Mouse (Mus musculus) neural tube, embryonic 14.5 days (tissue): ENCODE measurements at regions not wholly inside any gene's neighbourhood (a gene's known extent, or its start where the extent isn't known, plus 50 kb on each side); places are given as distances from the start of the nearest gene placed in this dataset.
A peak's percentile ranks its signal among the peaks of the same experiment; 100 is the strongest.

Experiments used
- ATAC-seq: fragments of 200-750 bp; cut with Nextera tagmentation; 2 replicates; pipeline ENCODE4 v1.8.0; 2017; ENCODE audit warnings: low read depth, mild to moderate bottlenecking, moderate TSS enrichment, moderate library complexity
- H3K27ac ChIP-seq: fragments of 300-500 bp; sonication (generic); 2 replicates; pipeline ENCODE4 v1.5.1; 2014; ENCODE audit warnings: low read depth, mild to moderate bottlenecking, control low read depth, low read length, moderate library complexity, mixed read lengths
- H3K27me3 ChIP-seq: fragments of 300-500 bp; sonication (generic); 2 replicates; pipeline ENCODE4 v1.6.1; 2014; ENCODE audit warnings: low read length; ENCODE audit not compliant: control insufficient read depth, insufficient read depth
- H3K36me3 ChIP-seq: fragments of 300-500 bp; sonication (generic); 2 replicates; pipeline ENCODE4 v1.6.1; 2014; ENCODE audit warnings: low read length, mixed read lengths; ENCODE audit not compliant: control insufficient read depth, insufficient read depth
- H3K4me1 ChIP-seq: fragments of 300-500 bp; sonication (generic); 2 replicates; pipeline ENCODE4 v1.6.1; 2014; ENCODE audit warnings: low read length; ENCODE audit not compliant: control insufficient read depth, insufficient read depth
- H3K4me2 ChIP-seq: fragments of 300-500 bp; sonication (generic); 2 replicates; pipeline ENCODE4 v1.6.1; 2014; ENCODE audit warnings: mild to moderate bottlenecking, low read depth, low read length, control low read depth
- H3K4me3 ChIP-seq: fragments of 300-500 bp; sonication (generic); 2 replicates; pipeline ENCODE4 v1.5.1; 2014; ENCODE audit warnings: low read depth, low read length, control low read depth, mixed read lengths
- H3K9ac ChIP-seq: fragments of 300-500 bp; sonication (generic); replicated peaks from 2 replicates; pipeline ENCODE4 v1.6.1; 2014; ENCODE audit warnings: low read depth, mild to moderate bottlenecking, control low read depth, low read length, mixed read lengths
- H3K9me3 ChIP-seq: fragments of 300-500 bp; sonication (generic); 2 replicates; pipeline ENCODE4 v1.6.1; 2016; ENCODE audit warnings: low read length; ENCODE audit not compliant: control insufficient read depth
- WGBS: fragments of 180-500 bp; shearing (Covaris S2); extraction: QIAGEN DNeasy Blood & Tissue Kit; methylation state at CpG from one replicate; pipeline ENCODE4 v1.1.7; 2014; 5-methylcytosine and 5-hydroxymethylcytosine counted together

DNA sequence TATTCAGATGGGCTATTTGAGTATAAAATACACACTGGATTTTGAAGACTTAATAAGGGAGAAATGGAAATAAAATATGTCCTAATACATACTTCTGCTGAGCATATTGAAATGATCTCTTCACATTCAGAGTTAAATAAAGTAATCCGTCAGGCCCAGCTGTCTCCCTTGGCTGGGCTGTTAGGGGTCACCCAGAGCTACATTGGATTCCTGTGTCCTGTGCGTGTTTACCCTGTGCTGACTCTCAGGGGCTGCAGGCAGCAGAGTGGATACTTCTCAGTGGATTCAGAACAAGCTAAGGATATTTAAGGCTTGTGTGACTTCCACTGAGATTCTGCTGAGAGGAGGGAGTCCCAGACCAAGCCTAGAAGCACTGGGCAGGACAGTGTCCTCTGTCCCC lies 135.6 kb upstream of the Fstl4 start:
- Histone ChIP-seq H3K4me3 (no peak overlapping the region), H3K36me3 (no peaks in the 10 kb centered on the region), H3K4me1 (no peaks in the 10 kb centered on the region), H3K9ac (no peak overlapping the region), H3K4me2 (no peak overlapping the region), H3K27ac (no peak overlapping the region), H3K9me3 (no peaks in the 10 kb centered on the region), H3K27me3 (no peaks in the 10 kb centered on the region)
- no peak for ATAC-seq
- WGBS, result 69% methylated on average over 2 of the region's 2 CpGs

DNA sequence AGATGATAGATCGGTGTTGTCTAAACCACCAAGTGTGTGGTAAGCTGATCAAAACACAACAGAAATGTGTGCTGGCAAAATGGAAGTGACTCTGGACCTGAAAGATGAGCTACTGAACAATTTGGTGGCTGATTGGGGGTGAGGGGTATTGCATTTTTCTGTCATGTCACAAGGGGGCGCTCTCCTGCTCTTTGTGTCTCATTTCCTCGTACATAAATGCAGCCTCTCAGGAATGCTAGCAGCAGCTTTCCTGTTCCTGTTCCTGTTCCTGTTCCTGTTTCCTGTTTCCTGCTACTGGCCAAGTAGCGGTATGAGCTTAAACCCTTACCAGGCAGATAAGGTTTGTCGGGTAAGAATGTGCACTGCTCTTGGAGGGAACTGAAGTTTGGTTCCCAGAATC lies 134.7 kb upstream of the Fstl4 start:
- Histone ChIP-seq H3K9ac (no peak overlapping the region), H3K9me3 (no peaks in the 10 kb centered on the region), H3K27me3 (no peaks in the 10 kb centered on the region), H3K4me2 (no peak overlapping the region), H3K4me1 (no peaks in the 10 kb centered on the region), H3K36me3 (no peaks in the 10 kb centered on the region), H3K4me3 (no peak overlapping the region), H3K27ac (no peak overlapping the region)
- 58% methylated on average over 5 of the region's 5 CpGs for WGBS
- no peak for ATAC-seq

DNA sequence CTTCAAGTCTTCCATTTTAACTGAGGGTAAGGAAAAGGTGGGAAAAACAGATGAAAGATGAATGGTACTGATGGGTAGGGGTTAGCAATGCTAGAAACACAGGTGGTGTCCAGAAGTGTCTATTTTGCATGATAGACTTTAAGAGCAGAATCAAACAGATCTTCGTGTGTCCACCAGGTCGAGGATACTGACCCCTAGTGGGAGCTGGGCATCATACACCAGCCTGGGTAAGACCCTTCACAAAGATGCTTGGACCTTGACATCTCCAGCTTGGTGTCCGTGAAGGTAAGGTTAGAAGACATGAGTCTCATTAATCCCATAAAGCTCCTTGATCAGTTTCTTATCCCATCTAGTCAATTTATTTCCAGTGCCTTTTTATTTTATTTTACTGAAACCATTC lies 132.9 kb upstream of the Fstl4 start:
- Histone ChIP-seq H3K4me2 (no peak overlapping the region), H3K27ac (no peak overlapping the region), H3K36me3 (no peaks in the 10 kb centered on the region), H3K9me3 (no peaks in the 10 kb centered on the region), H3K9ac (no peak overlapping the region), H3K4me1 (0 out of 2 replicates have a peak, but pooled peaks cover 7% of the 10 kb centered on the region), H3K4me3 (no peak overlapping the region), H3K27me3 (no peaks in the 10 kb centered on the region)
- no peak for ATAC-seq
- WGBS, result 62% methylated on average over 3 of the region's 3 CpGs

DNA sequence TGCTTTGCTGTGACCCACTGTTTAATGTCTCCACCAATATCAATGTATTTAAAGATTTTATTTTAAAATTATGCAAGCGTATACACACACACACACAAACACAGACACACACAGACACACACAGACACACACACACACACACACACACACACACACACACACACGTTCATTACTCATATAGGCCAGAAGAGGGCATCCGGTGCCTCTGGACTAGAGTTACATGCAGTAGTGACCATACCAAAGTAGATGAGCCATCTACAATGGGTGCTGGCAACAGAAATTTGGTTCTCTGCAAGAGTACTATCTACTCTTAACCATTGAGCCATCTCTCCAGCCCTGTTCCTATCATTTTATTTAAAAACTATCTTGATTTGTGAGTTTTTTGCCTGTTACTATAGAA lies 130.2 kb upstream of the Fstl4 start:
- Histone ChIP-seq H3K36me3 (no peaks in the 10 kb centered on the region), H3K27ac (no peak overlapping the region), H3K27me3 (no peaks in the 10 kb centered on the region), H3K9ac (no peak overlapping the region), H3K4me3 (no peak overlapping the region), H3K9me3 (no peaks in the 10 kb centered on the region), H3K4me1 (0 out of 2 replicates have a peak, but pooled peaks cover 7% of the 10 kb centered on the region), H3K4me2 (no peak overlapping the region)
- 75% methylated on average over 3 of the region's 3 CpGs for WGBS
- no peak for ATAC-seq

DNA sequence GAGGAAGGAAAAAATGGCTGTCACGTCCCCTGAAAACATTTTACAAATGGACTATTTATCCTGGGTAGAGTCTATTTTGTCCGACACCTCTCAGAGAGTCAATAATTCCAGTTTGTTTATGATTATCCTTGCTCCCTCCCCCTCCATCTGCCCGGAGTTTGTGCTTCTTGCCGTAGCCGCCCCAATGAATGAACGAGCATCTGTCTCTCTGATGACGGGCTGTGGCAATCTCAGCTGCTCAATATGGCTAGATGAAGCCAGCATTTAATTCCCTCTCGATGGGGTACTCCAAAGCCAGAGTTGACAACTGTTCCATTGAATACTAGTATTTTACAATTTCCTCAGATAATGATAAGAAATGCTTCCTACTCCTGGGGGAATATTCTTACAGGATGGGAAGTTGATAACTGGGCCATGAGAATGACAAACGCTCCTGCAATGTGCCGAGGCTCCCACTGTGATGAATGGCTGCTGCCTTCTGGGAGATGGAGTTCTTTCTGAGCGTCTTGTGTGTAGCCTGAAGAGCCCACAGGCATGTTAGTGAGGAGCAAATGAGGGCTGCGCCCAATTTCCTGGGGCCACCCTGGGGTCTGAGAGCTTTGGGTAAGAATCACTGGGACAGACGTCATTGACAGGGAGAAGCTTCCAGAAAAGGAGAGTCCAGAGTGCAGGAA lies 128.6 kb upstream of the Fstl4 start:
- no peak overlapping the region for H3K4me2 ChIP-seq
- no peaks in the 10 kb centered on the region for H3K36me3 ChIP-seq
- H3K27me3 ChIP-seq, result no peaks in the 10 kb centered on the region
- no peak overlapping the region for H3K9ac ChIP-seq
- no peak for ATAC-seq
- H3K4me1 ChIP-seq, result 0 out of 2 replicates have a peak, but pooled peaks cover 7% of the 10 kb centered on the region
- H3K9me3 ChIP-seq, result no peaks in the 10 kb centered on the region
- WGBS, result 46% methylated on average over 13 of the region's 13 CpGs
- no peak overlapping the region for H3K4me3 ChIP-seq
- H3K27ac ChIP-seq, result no peak overlapping the region

DNA sequence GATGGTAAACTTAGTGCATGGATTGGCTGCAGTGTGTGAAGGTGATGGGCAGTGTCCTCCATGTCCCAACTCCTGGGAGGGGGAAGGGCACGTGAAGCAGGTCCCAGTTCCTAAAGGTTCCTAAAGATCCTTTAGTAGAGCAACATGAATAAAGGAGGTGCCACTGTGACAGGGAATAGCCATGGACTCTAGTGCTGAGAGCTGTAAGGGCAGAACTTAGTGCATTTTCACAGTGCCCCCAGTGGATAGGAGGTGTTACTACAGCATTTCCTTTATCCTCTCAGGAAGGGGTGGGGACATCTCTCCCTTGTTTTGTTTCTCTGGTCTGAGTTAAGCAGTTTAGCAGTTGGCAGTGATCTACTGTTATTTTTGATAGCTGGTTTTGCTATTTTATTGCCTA lies 125.5 kb upstream of the Fstl4 start:
- H3K4me3 ChIP-seq, result no peak overlapping the region
- 97% methylated on average over 1 of the region's 1 CpGs for WGBS
- H3K27me3 ChIP-seq, result no peaks in the 10 kb centered on the region
- H3K4me1 ChIP-seq, result 0 out of 2 replicates have a peak, but pooled peaks cover 9% of the 10 kb centered on the region
- ATAC-seq, result no peak
- no peaks in the 10 kb centered on the region for H3K36me3 ChIP-seq
- H3K27ac ChIP-seq, result no peak overlapping the region
- H3K9ac ChIP-seq, result no peak overlapping the region
- H3K4me2 ChIP-seq, result no peak overlapping the region
- H3K9me3 ChIP-seq, result no peaks in the 10 kb centered on the region

DNA sequence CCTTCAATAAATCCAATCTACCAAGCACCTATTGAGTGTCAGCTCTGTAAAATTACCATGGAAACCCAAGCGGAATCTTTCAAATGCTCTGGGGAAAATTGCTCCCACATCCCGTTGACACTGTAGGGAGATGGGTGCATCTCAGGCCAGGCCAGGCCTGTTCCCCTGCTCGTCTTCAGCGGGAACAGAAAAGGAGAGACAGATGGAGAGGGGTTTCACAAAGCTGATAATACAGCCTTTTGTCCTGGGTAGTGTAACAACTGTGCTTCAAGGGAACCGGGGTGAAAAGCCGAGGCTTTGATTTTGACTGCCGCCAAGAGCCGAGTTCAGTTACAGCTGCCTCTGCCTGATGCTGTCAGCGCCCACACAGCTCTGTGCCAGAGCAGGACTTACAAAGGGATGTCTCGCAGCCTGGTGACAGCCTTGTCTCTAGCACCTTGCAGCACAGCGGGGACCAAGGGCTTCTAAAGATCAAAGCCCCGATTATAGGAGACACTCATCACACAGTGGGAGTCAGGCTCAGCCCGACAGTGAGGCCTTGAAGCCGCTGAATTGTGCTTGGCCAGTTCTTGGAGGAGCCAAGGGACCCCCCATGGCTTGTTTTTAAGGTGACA lies 122.6 kb upstream of the Fstl4 start:
- H3K4me2 ChIP-seq, result no peak overlapping the region
- H3K27ac ChIP-seq, result no peak overlapping the region
- H3K4me1 ChIP-seq, result 0 out of 2 replicates have a peak, but pooled peaks cover 3% of the 10 kb centered on the region
- no peak overlapping the region for H3K9ac ChIP-seq
- no peaks in the 10 kb centered on the region for H3K9me3 ChIP-seq
- WGBS, result 9% methylated on average over 14 of the region's 14 CpGs
- H3K4me3 ChIP-seq, result no peak overlapping the region
- H3K27me3 ChIP-seq, result no peaks in the 10 kb centered on the region
- H3K36me3 ChIP-seq, result no peaks in the 10 kb centered on the region
- ATAC-seq, result no peak

DNA sequence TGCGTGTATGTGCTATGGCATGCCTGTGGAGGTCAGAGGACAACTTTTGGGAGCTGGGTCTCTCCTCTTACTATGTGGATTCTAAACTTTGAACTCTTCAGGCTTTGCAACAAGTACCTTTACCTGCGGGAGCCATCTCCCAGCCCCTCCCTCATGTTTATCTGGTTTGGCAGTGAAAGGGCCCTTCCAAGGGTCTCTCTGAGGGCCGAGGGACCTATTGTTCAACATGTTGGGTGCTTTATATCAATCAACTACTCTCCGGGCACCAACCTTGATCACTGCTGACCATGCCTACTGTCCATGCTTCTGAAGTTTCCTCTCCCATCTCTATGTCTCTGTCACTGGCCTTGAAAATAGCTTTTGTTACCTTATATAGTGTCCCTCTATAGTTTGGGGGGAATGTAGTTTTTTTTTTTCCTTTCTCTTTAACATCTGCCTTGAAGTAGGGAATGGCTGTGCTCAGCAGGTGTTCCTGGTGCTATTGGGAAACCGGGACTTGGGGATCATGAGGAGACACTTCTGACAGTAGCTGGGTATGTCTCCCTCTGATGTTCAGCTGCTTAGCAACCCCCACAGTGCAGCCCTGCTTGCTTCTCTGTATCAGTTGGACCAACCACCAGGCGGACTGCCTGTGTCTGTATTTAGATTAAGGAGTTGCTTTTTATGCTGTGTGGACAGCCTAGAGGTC lies 120.2 kb upstream of the Fstl4 start:
- H3K9me3 ChIP-seq, result no peaks in the 10 kb centered on the region
- 27% methylated on average over 6 of the region's 6 CpGs for WGBS
- no peak overlapping the region for H3K4me2 ChIP-seq
- no peak overlapping the region for H3K27ac ChIP-seq
- ATAC-seq, result no peak
- H3K9ac ChIP-seq, result no peak overlapping the region
- no peak overlapping the region for H3K4me3 ChIP-seq
- H3K27me3 ChIP-seq, result no peaks in the 10 kb centered on the region
- no peaks in the 10 kb centered on the region for H3K36me3 ChIP-seq
- H3K4me1 ChIP-seq, result 0 out of 2 replicates have a peak, but pooled peaks cover 3% of the 10 kb centered on the region

DNA sequence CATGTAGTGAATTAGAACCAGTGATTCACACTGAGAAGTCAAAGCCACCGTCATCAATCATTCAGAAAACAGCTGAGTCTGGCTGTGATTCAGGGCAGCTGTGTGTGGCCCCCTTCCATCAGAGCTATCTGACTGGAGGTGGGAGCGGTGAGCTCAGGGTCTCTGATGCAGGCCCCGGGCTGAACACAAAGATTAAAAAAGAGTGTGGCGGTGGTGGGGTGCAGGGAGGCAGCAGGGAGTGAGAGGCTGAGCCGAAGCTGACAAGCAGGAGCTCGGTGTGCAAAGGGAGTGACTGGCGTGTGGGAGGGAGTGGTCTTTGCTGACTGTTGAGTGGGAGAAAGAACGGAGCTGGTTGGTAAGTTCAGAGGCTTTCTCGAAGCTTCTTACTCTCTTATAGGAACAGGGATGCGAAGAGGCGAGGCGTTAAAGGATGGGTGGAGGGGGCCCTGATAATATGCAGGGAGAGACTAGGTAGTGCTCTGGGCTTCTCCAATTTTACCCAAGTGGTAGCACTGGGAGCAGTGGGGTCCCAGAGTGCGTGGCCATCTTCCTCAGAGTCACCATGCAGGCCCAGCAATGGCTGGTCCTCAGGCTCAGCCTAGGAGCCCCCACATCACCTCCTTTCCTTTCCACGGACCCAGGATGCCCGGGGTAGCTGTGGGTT lies 116.1 kb upstream of the Fstl4 start:
- H3K4me3 ChIP-seq, result no peak overlapping the region
- H3K4me1 ChIP-seq, result no peaks in the 10 kb centered on the region
- ATAC-seq, result peak; percentile 49; the same call in 1 of the 2 replicates
- no peak overlapping the region for H3K4me2 ChIP-seq
- WGBS, result 46% methylated on average over 15 of the region's 15 CpGs
- H3K9me3 ChIP-seq, result no peaks in the 10 kb centered on the region
- no peak overlapping the region for H3K27ac ChIP-seq
- no peak overlapping the region for H3K9ac ChIP-seq
- no peaks in the 10 kb centered on the region for H3K36me3 ChIP-seq
- H3K27me3 ChIP-seq, result no peaks in the 10 kb centered on the region
